Mouse (Mus musculus) lung, postnatal 0 days (tissue): ENCODE results near the gene Mok. TPM values are rescaled to one million over a fixed set of nuclear protein-coding genes. Genes with fewer than 3 reads are reported as not detected.
A peak's percentile ranks its signal among the peaks of the same experiment; 100 is the strongest.

Experiments
- ATAC-seq: fragments of 200-750 bp; cut with Nextera tagmentation; 2 replicates; pipeline ENCODE4 v1.8.0; 2017; ENCODE audit warnings: moderate library complexity
- DNase-seq: peaks from one replicate; pipeline ENCODE4 v3.0.0-alpha.2; 2016; ENCODE audit warnings: low spot score
- H3K27ac ChIP-seq: fragments of 300-500 bp; sonication (generic); 2 replicates; pipeline ENCODE4 v1.5.1; 2014; ENCODE audit warnings: antibody characterized with exemption, mild to moderate bottlenecking, low read length, mixed read lengths
- H3K27me3 ChIP-seq: fragments of 300-500 bp; sonication (generic); replicated peaks from 2 replicates; pipeline ENCODE4 v1.6.1; 2014; ENCODE audit warnings: low read length, mixed read lengths; ENCODE audit not compliant: insufficient read depth
- H3K36me3 ChIP-seq: fragments of 300-500 bp; sonication (generic); 2 replicates; pipeline ENCODE4 v1.6.1; 2014; ENCODE audit warnings: low read length, mixed read lengths; ENCODE audit not compliant: insufficient read depth
- H3K4me1 ChIP-seq: fragments of 300-500 bp; sonication (generic); 2 replicates; pipeline ENCODE4 v1.6.1; 2014; ENCODE audit warnings: antibody characterized with exemption, low read depth, low read length, mixed read lengths; ENCODE audit not compliant: insufficient read depth
- H3K4me2 ChIP-seq: fragments of 300-500 bp; sonication (generic); replicated peaks from 2 replicates; pipeline ENCODE4 v1.6.1; 2014; ENCODE audit warnings: low read depth, mild to moderate bottlenecking, low read length, moderate library complexity, mixed read lengths
- H3K4me3 ChIP-seq: fragments of 300-500 bp; sonication (generic); 2 replicates; pipeline ENCODE4 v1.5.1; 2014; ENCODE audit warnings: low read depth, low read length
- H3K9ac ChIP-seq: fragments of 300-500 bp; sonication (generic); replicated peaks from 2 replicates; pipeline ENCODE4 v1.6.1; 2014; ENCODE audit warnings: low read depth, mild to moderate bottlenecking
- H3K9me3 ChIP-seq: fragments of 300-500 bp; sonication (generic); 2 replicates; pipeline ENCODE4 v1.6.1; 2016; ENCODE audit warnings: low read length, mixed read lengths
- CTCF ChIP-seq: IDR thresholded peaks from 2 replicates; pipeline ENCODE4 v1.5.1; 2016; ENCODE audit warnings: antibody characterized with exemption, mild to moderate bottlenecking
- EP300 ChIP-seq: IDR thresholded peaks from 2 replicates; pipeline ENCODE4 v1.6.1; 2016; ENCODE audit warnings: antibody characterized with exemption, mild to moderate bottlenecking, control low read depth
- WGBS: fragments of 180-500 bp; shearing (Covaris S2); extraction: QIAGEN DNeasy Blood & Tissue Kit; methylation state at CpG from one replicate; pipeline ENCODE4 v1.1.7; 2014; 5-methylcytosine and 5-hydroxymethylcytosine counted together
- polyA plus RNA-seq: library from polyadenylated mRNA; unstranded; fragments of >200 nt; fragmentation: Nextera tagmentation; extraction: Ambion mirVana; gene quantifications from 2 replicates; pipeline ENCODE4 v1.2.1, GENCODE M21; 2015

Gene Mok
- polyA plus RNA-seq: 11.1 and 11.9 TPM in 2 replicates

DNA sequence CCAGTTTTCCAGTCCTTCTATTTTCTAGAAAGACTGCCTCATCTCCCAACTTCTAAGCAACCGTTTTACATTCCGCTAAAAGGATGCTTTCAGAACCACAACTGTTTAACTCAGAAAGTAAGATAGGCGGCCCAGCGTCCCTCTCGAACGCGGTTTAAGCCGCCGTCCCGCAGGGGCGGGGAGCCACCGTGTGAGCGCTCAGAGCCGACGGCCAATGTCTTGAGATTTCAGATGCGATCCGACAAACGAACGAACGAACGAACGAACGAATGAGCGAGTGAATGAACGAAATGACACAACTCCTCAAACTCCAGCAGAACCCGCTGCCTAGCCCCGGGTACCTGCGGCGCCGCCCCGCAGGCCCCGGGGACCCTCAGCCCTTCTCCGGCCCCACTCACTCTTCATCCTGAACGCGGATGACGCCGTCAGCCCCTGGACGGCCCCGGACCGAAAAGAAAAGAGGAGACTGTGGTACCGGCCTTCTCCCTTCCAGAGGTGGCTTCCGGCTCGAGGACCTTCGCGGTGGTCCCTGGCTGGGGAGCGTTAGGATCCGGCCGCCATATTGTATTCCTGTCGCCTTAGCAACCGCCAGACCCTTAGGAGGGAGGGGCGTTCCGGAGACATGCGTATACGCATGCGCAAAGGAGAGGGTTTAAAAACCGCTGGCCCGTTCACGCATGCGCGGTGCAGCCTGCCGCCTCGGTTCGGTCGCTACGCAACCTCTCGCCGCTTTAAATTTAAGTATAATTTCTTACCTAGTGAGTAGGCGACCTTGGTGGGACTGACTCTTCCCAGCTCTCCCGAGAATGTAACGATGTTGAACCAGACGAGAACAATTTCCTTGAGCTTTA is at the start of gene Mok:
TSS of gene Mok (minus strand) at position 592 of the 851 bp plus-strand sequence.
- Histone ChIP-seq H3K4me2 (peak within 1 kb of the TSS; percentile 76), H3K4me3 (peak within 1 kb of the TSS; percentile 77), H3K4me1 (peaks cover 3% of the 10 kb centered on the region; the same call in 1 of the 2 replicates), H3K9me3 (no peaks in the 10 kb centered on the region), H3K9ac (no peak within 1 kb of the TSS; the same call in 1 of the 2 replicates), H3K36me3 (no peaks in the 10 kb centered on the region), H3K27ac (no peak within 1 kb of the TSS), H3K27me3 (no peaks in the 10 kb centered on the region)
- peak; percentile 56 for ATAC-seq
- DNase-seq: peak; percentile 98
- TF ChIP-seq EP300: no peak
- peak; percentile 3; the same call in 1 of the 2 replicates for TF ChIP-seq CTCF
- WGBS: under 1% methylated on average over 71 of the region's 71 CpGs

DNA sequence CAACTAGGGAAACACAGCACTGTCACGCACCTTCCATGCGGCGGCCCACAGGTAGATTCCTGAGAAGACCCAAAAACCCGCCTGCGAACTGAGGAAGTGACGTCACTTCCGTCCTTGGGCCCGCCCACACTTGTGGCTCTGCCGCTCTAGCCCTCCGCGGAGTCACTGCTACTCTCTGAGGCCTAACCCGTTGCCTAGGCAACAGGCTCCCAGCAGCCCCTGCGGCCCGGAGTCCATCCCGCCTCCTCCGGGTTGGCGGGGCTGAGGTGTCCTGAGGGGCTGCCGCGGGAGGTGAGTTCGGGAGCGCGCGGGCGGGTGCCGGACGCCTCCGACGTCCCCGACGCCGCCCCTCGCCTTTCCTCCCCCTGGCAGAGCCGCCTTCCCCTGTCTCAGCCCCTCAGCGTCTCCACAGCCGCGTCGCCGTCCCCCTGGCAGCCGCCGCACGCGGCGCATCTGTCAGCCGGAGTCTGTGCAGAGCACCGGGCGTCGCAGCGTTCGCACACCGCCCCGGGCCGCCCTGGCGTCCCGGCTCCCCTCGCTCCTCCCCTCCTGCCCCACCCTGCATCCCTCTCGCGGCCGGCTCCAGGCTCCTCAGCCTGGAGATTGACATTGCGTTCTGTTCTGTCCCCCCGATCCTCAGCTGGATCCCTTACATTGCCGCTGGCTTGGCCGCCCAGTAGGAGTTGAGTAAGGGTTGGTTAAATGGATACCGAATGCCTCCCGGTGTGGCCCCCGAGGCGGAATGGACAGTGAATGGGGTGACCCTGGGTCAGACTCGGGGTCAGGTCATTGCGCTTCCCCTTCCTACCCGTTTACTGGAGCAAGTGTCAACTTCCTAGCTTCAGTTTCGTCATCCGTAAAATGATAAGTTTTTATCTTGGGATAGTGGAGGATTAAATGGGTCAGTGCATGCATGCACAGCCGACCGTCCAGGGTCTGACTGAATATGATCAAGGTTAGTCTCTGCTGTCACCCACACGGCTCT is 48.6 kb upstream of the Mok start, which contains the start of the genes Cinp and Tecpr2:
TSS of gene Cinp (minus strand) at position 110 of the 985 bp plus-strand sequence.
TSS of gene Tecpr2 (plus strand) at position 229 of the 985 bp plus-strand sequence.
- H3K36me3 ChIP-seq: no peaks in the 10 kb centered on the region
- no peaks in the 10 kb centered on the region for H3K27me3 ChIP-seq
- under 1% methylated on average over 60 of the region's 74 CpGs for WGBS
- TF ChIP-seq CTCF: no peak; the same call in 1 of the 2 replicates
- TF ChIP-seq EP300: no peak
- H3K27ac ChIP-seq: peak within 1 kb of the TSS; percentile 70
- H3K4me1 ChIP-seq: peaks cover 5% of the 10 kb centered on the region; the same call in 1 of the 2 replicates
- H3K9ac ChIP-seq: peak within 1 kb of the TSS; percentile 45
- no peaks in the 10 kb centered on the region for H3K9me3 ChIP-seq
- DNase-seq (peak; percentile 99), ATAC-seq (peak; percentile 99)
- H3K4me2 ChIP-seq: peak within 1 kb of the TSS; percentile 93
- H3K4me3 ChIP-seq: peak within 1 kb of the TSS; percentile 78

DNA sequence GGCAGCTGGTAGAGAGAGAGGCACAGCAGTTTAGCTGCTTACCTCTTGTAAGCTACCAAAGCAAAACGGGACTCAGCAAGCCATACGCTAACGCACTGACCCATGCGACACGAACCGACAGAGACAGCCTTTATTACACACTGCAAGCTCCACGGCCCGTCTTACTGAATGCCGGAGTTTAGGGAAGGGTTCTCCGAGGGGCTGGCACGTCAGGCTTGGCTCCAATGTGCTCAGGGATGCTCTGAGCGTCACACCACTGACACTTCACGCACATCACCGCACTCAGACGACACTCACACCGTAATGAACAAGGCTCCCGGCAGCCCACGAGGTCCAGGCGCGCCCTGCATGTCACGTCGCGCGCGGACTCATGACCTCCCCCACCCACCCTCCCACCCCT is 47.9 kb upstream of the Mok start:
- no peaks in the 10 kb centered on the region for H3K9me3 ChIP-seq
- no peak for DNase-seq
- H3K9ac ChIP-seq: peak overlapping the region; percentile 43
- H3K4me1 ChIP-seq: peaks cover 5% of the 10 kb centered on the region; the same call in 1 of the 2 replicates
- peak overlapping the region; percentile 78 for H3K4me3 ChIP-seq
- no peaks in the 10 kb centered on the region for H3K27me3 ChIP-seq
- H3K27ac ChIP-seq: 0 out of 2 replicates have a peak overlapping the region, but pooled peaks have one; percentile 70
- H3K4me2 ChIP-seq: peak overlapping the region; percentile 93
- ATAC-seq: peak; percentile 25
- WGBS: under 1% methylated on average over 25 of the region's 25 CpGs
- H3K36me3 ChIP-seq: no peaks in the 10 kb centered on the region
- TF ChIP-seq EP300 (no peak), CTCF (no peak)

DNA sequence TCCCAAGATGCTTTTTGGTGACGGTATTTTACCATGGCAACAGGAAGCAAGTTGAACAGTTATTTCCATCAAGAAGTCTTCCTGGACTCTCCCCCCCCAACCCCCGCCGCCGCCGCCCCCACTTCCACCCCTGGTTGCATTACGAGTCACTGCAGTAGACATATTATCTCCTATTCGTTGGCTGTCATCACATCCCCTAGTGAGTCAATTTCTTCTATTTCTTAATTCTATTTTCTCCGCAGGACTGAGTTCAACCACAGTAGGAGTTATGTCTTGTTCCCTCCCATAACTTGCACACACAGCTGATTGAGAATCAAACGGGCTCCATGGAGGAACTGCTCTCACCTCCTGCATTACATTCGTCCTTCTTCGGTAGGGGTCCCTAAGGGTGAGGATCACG is 47.4 kb upstream of the Mok start:
- WGBS: 21% methylated on average over 12 of the region's 12 CpGs
- TF ChIP-seq CTCF: no peak
- no peak for TF ChIP-seq EP300
- Histone ChIP-seq H3K9ac (peak overlapping the region; percentile 43), H3K4me1 (peaks cover 5% of the 10 kb centered on the region; the same call in 1 of the 2 replicates), H3K27me3 (no peaks in the 10 kb centered on the region), H3K9me3 (no peaks in the 10 kb centered on the region), H3K27ac (0 out of 2 replicates have a peak overlapping the region, but pooled peaks have one; percentile 70), H3K36me3 (no peaks in the 10 kb centered on the region), H3K4me2 (peak overlapping the region; percentile 93), H3K4me3 (peak overlapping the region; percentile 78)
- peak; percentile 6 for DNase-seq
- no peak for ATAC-seq

DNA sequence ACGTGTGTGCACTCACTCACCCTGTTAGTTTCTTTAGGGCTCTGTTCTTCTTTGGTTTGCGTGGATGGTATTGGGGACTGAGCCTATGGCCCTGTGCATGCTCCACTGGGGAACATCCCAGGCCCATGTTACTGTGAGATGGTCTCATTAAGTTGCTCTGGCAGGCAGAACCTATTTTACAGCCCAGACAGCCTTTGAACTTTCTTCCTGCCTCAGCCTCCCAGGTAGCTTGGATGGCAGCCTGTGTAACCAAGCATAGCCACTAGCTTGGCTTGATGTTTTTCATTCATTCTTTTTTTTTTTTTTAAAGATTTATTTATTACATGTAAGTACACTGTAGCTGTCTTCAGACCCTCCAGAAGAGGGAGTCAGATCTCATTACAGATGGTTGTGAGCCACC is 44.5 kb upstream of the Mok start:
- no peak for ATAC-seq
- Histone ChIP-seq H3K27me3 (no peaks in the 10 kb centered on the region), H3K36me3 (no peaks in the 10 kb centered on the region), H3K9me3 (no peaks in the 10 kb centered on the region), H3K27ac (no peak overlapping the region), H3K4me1 (peaks cover 5% of the 10 kb centered on the region; the same call in 1 of the 2 replicates), H3K4me3 (no peak overlapping the region), H3K4me2 (no peak overlapping the region), H3K9ac (no peak overlapping the region)
- 98% methylated on average over 2 of the region's 2 CpGs for WGBS
- TF ChIP-seq CTCF (no peak), EP300 (no peak)
- no peak for DNase-seq
